Mouse (Mus musculus) kidney, embryonic 14.5 days (tissue): ENCODE data around the gene Timd2. TPM values are rescaled to one million over a fixed set of nuclear protein-coding genes. Genes with fewer than 3 reads are reported as not detected.
"Not testable (repeated sequence)": the region's sequence is repeated elsewhere in the genome, so short reads cannot be mapped to it uniquely, and the experiment has no call there.

Experiments
- ATAC-seq: fragments of 200-750 bp; cut with Nextera tagmentation; 2 replicates; pipeline ENCODE4 v1.8.0; 2017; ENCODE audit warnings: moderate number of reproducible peaks, mild to moderate bottlenecking, moderate TSS enrichment, moderate library complexity; ENCODE audit not compliant: low FRiP score, low TSS enrichment
- H3K27ac ChIP-seq: fragments of 300-500 bp; sonication (generic); 2 replicates; pipeline ENCODE4 v1.5.1; 2014; ENCODE audit warnings: low read depth, mild to moderate bottlenecking, low read length, moderate library complexity, mixed read lengths
- H3K27me3 ChIP-seq: fragments of 300-500 bp; sonication (generic); 2 replicates; pipeline ENCODE4 v1.6.1; 2014; ENCODE audit warnings: mild to moderate bottlenecking, low read length; ENCODE audit not compliant: control insufficient read depth, insufficient read depth
- H3K36me3 ChIP-seq: fragments of 300-500 bp; sonication (generic); 2 replicates; pipeline ENCODE4 v1.6.1; 2014; ENCODE audit warnings: low read length, mixed read lengths; ENCODE audit not compliant: control insufficient read depth, insufficient read depth
- H3K4me1 ChIP-seq: fragments of 300-500 bp; sonication (generic); 2 replicates; pipeline ENCODE4 v1.6.1; 2014; ENCODE audit warnings: low read length, mixed read lengths; ENCODE audit not compliant: control insufficient read depth, insufficient read depth
- H3K4me2 ChIP-seq: fragments of 300-500 bp; sonication (generic); replicated peaks from 2 replicates; pipeline ENCODE4 v1.6.1; 2014; ENCODE audit warnings: low read depth, mild to moderate bottlenecking, low read length
- H3K4me3 ChIP-seq: fragments of 300-500 bp; sonication (generic); 2 replicates; pipeline ENCODE4 v1.5.1; 2014; ENCODE audit warnings: mild to moderate bottlenecking, low read length
- H3K9ac ChIP-seq: fragments of 300-500 bp; sonication (generic); 2 replicates; pipeline ENCODE4 v1.6.1; 2014; ENCODE audit warnings: low read depth, mild to moderate bottlenecking, low read length, moderate library complexity
- H3K9me3 ChIP-seq: fragments of 300-500 bp; sonication (generic); 2 replicates; pipeline ENCODE4 v1.6.1; 2016; ENCODE audit warnings: low read length; ENCODE audit not compliant: control insufficient read depth
- WGBS: fragments of 180-500 bp; shearing (Covaris S2); extraction: QIAGEN DNeasy Blood & Tissue Kit; methylation state at CpG from one replicate; pipeline ENCODE4 v1.1.7; 2014; 5-methylcytosine and 5-hydroxymethylcytosine counted together
- polyA plus RNA-seq: library from polyadenylated mRNA; unstranded; fragments of >200 nt; fragmentation: Nextera tagmentation; extraction: Ambion mirVana; gene quantifications from 2 replicates; pipeline ENCODE4 v1.2.1, GENCODE M21; 2014

The Timd2 gene
- not detected in 2 replicates for polyA plus RNA-seq

- Histone ChIP-seq H3K9me3 (no peaks in the 10 kb centered on the region), H3K27ac (no peak within 1 kb of the TSS), H3K4me1 (no peaks in the 10 kb centered on the region), H3K4me2 (no peak within 1 kb of the TSS), H3K27me3 (no peaks in the 10 kb centered on the region), H3K4me3 (no peak within 1 kb of the TSS), H3K36me3 (no peaks in the 10 kb centered on the region), H3K9ac (no peak within 1 kb of the TSS)
- WGBS, result 76% methylated on average over 6 of the region's 6 CpGs
- no peak for ATAC-seq
These were observed at the start of gene Timd2 for GRCm38 (mm10) chr11:46706664-46707356. Gene Timd2, minus strand, starts transcription at chr11:46707061.

GRCm38 (mm10) chr11:46755714-46756113 is 48.9 kb upstream of the Timd2 start:
- H3K36me3 ChIP-seq, ATAC-seq, H3K9me3 ChIP-seq, H3K27me3 ChIP-seq, H3K4me1 ChIP-seq, H3K27ac ChIP-seq, H3K4me2 ChIP-seq, H3K9ac ChIP-seq, H3K4me3 ChIP-seq: not testable (repeated sequence)
- 91% methylated on average over 6 of the region's 6 CpGs for WGBS

GRCm38 (mm10) chr11:46754669-46755068 is 47.8 kb upstream of the Timd2 start:
- H3K27ac ChIP-seq, result no peak overlapping the region
- H3K9me3 ChIP-seq, result no peaks in the 10 kb centered on the region
- no peak overlapping the region for H3K4me2 ChIP-seq
- no peaks in the 10 kb centered on the region for H3K4me1 ChIP-seq
- H3K36me3 ChIP-seq, result no peaks in the 10 kb centered on the region
- 91% methylated on average over 4 of the region's 4 CpGs for WGBS
- no peak for ATAC-seq
- no peaks in the 10 kb centered on the region for H3K27me3 ChIP-seq
- no peak overlapping the region for H3K4me3 ChIP-seq
- no peak overlapping the region for H3K9ac ChIP-seq

GRCm38 (mm10) chr11:46753662-46754061 is 46.8 kb upstream of the Timd2 start:
- Histone ChIP-seq H3K27me3 (no peaks in the 10 kb centered on the region), H3K36me3 (no peaks in the 10 kb centered on the region), H3K4me2 (no peak overlapping the region), H3K27ac (no peak overlapping the region), H3K4me3 (no peak overlapping the region), H3K9me3 (no peaks in the 10 kb centered on the region), H3K4me1 (no peaks in the 10 kb centered on the region), H3K9ac (no peak overlapping the region)
- ATAC-seq, result peak; percentile 35; the same call in 1 of the 2 replicates
- WGBS, result 30% methylated on average over 2 of the region's 2 CpGs

- no peaks in the 10 kb centered on the region for H3K36me3 ChIP-seq
- no peaks in the 10 kb centered on the region for H3K9me3 ChIP-seq
- ATAC-seq, result no peak
- H3K9ac ChIP-seq, result no peak overlapping the region
- H3K4me2 ChIP-seq, result no peak overlapping the region
- no peak overlapping the region for H3K4me3 ChIP-seq
- H3K4me1 ChIP-seq, result no peaks in the 10 kb centered on the region
- no peaks in the 10 kb centered on the region for H3K27me3 ChIP-seq
- 69% methylated on average over 2 of the region's 2 CpGs for WGBS
- no peak overlapping the region for H3K27ac ChIP-seq
These were observed 41.1 kb upstream of the Timd2 start for GRCm38 (mm10) chr11:46747996-46748395.

GRCm38 (mm10) chr11:46741716-46742115 is 34.9 kb upstream of the Timd2 start:
- 80% methylated on average over 3 of the region's 3 CpGs for WGBS
- Histone ChIP-seq H3K4me2 (no peak overlapping the region), H3K4me1 (no peaks in the 10 kb centered on the region), H3K36me3 (no peaks in the 10 kb centered on the region), H3K27ac (no peak overlapping the region), H3K4me3 (no peak overlapping the region), H3K9ac (no peak overlapping the region), H3K9me3 (no peaks in the 10 kb centered on the region), H3K27me3 (no peaks in the 10 kb centered on the region)
- no peak for ATAC-seq

GRCm38 (mm10) chr11:46740886-46741285 is 34.0 kb upstream of the Timd2 start:
- H3K27me3 ChIP-seq, result no peaks in the 10 kb centered on the region
- H3K9me3 ChIP-seq, result no peaks in the 10 kb centered on the region
- ATAC-seq, result no peak
- WGBS, result 80% methylated on average over 4 of the region's 4 CpGs
- H3K27ac ChIP-seq, result no peak overlapping the region
- H3K4me2 ChIP-seq, result no peak overlapping the region
- H3K9ac ChIP-seq, result no peak overlapping the region
- H3K4me1 ChIP-seq, result no peaks in the 10 kb centered on the region
- no peak overlapping the region for H3K4me3 ChIP-seq
- H3K36me3 ChIP-seq, result no peaks in the 10 kb centered on the region

- H3K4me1 ChIP-seq, result no peaks in the 10 kb centered on the region
- WGBS, result 83% methylated on average over 4 of the region's 4 CpGs
- H3K27ac ChIP-seq, result no peak overlapping the region
- H3K4me2 ChIP-seq, result no peak overlapping the region
- no peaks in the 10 kb centered on the region for H3K27me3 ChIP-seq
- no peak overlapping the region for H3K9ac ChIP-seq
- no peaks in the 10 kb centered on the region for H3K36me3 ChIP-seq
- no peak for ATAC-seq
- H3K9me3 ChIP-seq, result no peaks in the 10 kb centered on the region
- H3K4me3 ChIP-seq, result no peak overlapping the region
These were observed 32.6 kb upstream of the Timd2 start for GRCm38 (mm10) chr11:46739501-46739900.

GRCm38 (mm10) chr11:46735076-46735475 is 28.2 kb upstream of the Timd2 start, which contains the start of gene Havcr1:
Gene Havcr1, plus strand, starts transcription at chr11:46735080.
- peak; percentile 63 for ATAC-seq

More at GRCm38 (mm10) chr11:46735076-46735475, 28.2 kb upstream of the Timd2 start, which contains the start of gene Havcr1:
- H3K27me3 ChIP-seq, H3K4me3 ChIP-seq, H3K36me3 ChIP-seq, H3K4me2 ChIP-seq, H3K4me1 ChIP-seq, H3K9ac ChIP-seq, H3K9me3 ChIP-seq: not testable (repeated sequence)
- WGBS, result 82% methylated on average over 1 of the region's 1 CpGs
- 0 out of 2 replicates have a peak within 1 kb of the TSS, but pooled peaks have one; percentile 42 for H3K27ac ChIP-seq
